Mouse (Mus musculus): ENCODE measurements at regions not wholly inside any gene's neighbourhood (a gene's known extent, or its start where the extent isn't known, plus 50 kb on each side); places are given as distances from the start of the nearest gene placed in this dataset.
A peak's percentile ranks its signal among the peaks of the same experiment; 100 is the strongest.

DNA sequence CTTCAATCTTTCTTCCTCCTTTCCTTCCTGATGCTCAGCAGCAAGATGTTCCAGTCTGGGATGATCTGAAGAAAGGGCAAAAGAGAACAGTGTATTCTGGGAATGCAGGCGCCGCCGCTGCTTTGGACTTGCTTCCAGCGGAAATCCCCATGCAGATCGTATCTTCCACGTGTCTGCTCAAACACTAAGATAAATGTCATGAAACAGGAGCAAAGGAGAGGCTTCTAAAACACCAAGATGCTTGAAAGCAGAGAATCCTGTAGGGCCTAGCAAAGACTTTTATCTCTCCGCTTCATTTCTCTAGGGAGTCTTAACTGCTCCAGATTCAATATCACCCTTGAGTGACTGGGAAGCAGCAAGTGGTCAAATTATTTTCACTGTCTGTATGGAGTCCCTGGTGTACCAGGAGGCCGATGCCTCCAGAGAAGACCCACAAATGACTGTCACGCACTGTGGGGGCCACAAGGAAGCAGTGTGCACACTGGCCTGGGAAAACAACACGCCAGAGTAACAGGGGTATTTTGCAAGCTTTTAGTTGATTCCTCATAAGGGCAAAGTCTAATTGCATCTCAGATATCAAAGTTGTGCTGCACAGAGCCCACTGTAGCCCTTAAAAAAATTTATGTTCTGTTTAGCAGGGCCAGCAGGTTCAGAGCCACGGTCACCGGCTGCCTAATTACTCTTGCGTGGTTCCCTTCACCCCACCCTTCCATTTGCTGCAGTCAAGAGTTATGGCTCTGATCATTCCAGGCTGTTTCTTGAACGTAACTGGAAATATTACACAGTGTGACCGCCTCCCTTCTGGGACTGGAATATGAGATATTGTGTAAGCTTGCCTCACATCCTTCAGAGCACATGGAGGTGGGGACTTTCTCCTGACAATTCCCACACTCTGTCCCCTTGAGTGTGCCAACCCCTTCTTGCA lies 161.7 kb downstream of the Gm10260 start:
- Histone ChIP-seq H3K4me1 (replicated peaks) (peaks cover 36% of the 10 kb centered on the region), H3K4me3 (no peak overlapping the region), H3K27ac (no peak overlapping the region), H3K27me3 (ENCODE audit: insufficient read depth, poor library complexity, severe bottlenecking) (no peaks in the 10 kb centered on the region), H3K36me3 (no peaks in the 10 kb centered on the region), H3K9me3 (peaks cover 6% of the 10 kb centered on the region; the same call in 1 of the 2 replicates)
- no peak for DNase-seq (ENCODE audit: low spot score)
- whole genome bisulfite sequencing = 85% methylated on average over 15 of the region's 15 CpGs

DNA sequence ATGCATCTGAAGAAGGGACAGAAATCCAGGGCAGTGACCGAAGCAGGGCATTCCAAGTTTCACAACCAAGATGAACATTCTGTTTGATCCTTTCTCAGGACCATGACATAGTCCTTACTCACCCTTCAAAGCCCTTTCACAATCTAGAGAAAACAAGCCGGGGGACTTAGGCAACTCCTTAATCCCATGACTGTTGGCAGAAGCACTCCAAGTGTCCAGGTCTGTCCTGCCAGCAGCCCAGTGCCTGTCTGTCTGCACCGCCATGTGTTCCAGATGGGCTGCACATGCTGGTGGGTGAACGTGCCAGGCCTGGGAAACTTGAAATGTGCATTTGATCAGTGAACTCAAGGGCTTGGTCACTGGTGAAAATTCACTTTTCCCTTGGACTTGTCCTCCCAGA lies 165.6 kb downstream of the Gm10260 start:
- Histone ChIP-seq H3K4me1 (replicated peaks) (peaks cover 7% of the 10 kb centered on the region), H3K9me3 (peaks cover 6% of the 10 kb centered on the region; the same call in 1 of the 2 replicates), H3K27me3 (ENCODE audit: insufficient read depth, poor library complexity, severe bottlenecking) (no peaks in the 10 kb centered on the region), H3K36me3 (no peaks in the 10 kb centered on the region), H3K4me3 (no peak overlapping the region), H3K27ac (no peak overlapping the region)
- DNase-seq (ENCODE audit: low spot score) = no peak
- WGBS = 87% methylated on average over 4 of the region's 4 CpGs

DNA sequence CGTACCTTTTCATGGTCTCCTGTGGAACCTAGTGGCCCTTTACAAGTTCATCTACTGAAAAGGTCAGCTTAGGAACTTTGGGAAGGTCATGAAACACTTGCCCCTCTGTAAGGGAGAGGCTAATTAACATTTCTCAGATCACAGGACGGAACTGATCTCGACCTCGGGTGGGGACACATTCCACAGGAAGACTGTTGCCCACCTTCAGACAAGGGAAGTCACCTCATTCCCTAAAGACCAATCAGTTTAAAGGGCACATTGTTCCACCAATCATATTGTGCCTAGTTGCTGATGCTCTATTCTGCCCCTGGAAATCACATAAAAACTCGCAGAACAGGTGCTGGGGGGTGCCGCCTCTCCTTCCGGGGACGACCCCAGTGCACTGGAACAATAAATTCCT lies 170.8 kb downstream of the Gm10260 start:
- Histone ChIP-seq H3K4me1 (replicated peaks) (peaks cover 16% of the 10 kb centered on the region; the same call in 1 of the 2 replicates), H3K27me3 (ENCODE audit: insufficient read depth, poor library complexity, severe bottlenecking) (no peaks in the 10 kb centered on the region; the same call in 1 of the 2 replicates), H3K27ac (no peak overlapping the region), H3K9me3 (peaks cover 4% of the 10 kb centered on the region; the same call in 1 of the 2 replicates), H3K4me3 (no peak overlapping the region), H3K36me3 (no peaks in the 10 kb centered on the region)
- DNase-seq (ENCODE audit: low spot score) = no peak
- WGBS = 74% methylated on average over 8 of the region's 8 CpGs

DNA sequence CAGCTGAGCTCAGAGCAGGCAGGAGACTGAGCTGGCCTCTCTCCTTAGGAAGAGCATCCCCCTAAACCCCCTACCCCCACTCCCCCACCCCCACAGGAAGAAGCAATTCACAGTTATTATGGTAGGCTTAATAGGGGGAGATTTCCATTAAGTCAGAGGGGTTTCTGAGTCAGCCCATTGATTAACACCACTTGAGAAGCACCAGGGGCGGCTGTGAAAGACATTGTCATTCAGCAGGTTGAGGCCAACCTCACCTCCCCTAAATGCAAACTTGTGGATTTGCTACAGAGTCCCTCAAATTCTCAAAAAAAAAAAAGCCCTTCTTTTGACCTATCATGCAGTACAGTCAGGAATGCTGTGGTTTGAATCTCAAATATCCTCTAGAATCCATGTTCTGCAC lies 172.3 kb downstream of the Gm10260 start:
- DNase-seq (ENCODE audit: low spot score) = no peak
- Histone ChIP-seq H3K4me1 (replicated peaks) (peaks cover 16% of the 10 kb centered on the region; the same call in 1 of the 2 replicates), H3K4me3 (no peak overlapping the region), H3K27me3 (ENCODE audit: insufficient read depth, poor library complexity, severe bottlenecking) (no peaks in the 10 kb centered on the region; the same call in 1 of the 2 replicates), H3K9me3 (peaks cover 4% of the 10 kb centered on the region; the same call in 1 of the 2 replicates), H3K27ac (peak overlapping the region; percentile 45; the same call in 1 of the 2 replicates), H3K36me3 (no peaks in the 10 kb centered on the region)
- 57% methylated on average over 1 of the region's 1 CpGs for WGBS

DNA sequence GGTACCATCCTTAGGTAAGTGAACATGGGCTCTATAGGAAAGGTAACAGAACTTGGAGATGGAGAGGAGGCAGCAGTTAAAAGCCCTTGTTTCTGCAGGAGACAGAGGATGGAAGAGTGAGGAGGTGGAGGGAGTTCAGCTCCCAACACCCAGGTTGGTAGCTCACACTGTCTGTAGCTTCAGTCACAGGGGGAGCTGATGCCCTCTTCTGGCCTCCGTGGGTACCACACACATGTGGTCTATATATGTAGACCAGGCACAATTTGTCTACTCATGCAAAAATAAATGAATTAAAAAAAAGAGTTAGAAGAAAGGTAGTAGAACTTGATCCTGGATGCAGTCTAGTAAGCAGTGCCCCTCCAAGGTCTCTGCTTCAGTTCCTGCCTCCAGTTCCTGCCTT lies 173.3 kb downstream of the Gm10260 start:
- no peak overlapping the region for H3K27ac ChIP-seq
- peaks cover 16% of the 10 kb centered on the region; the same call in 1 of the 2 replicates for H3K4me1 ChIP-seq (replicated peaks)
- no peaks in the 10 kb centered on the region; the same call in 1 of the 2 replicates for H3K27me3 ChIP-seq (ENCODE audit: insufficient read depth, poor library complexity, severe bottlenecking)
- DNase-seq (ENCODE audit: low spot score) = no peak
- H3K9me3 ChIP-seq = peaks cover 4% of the 10 kb centered on the region; the same call in 1 of the 2 replicates
- no peaks in the 10 kb centered on the region for H3K36me3 ChIP-seq
- no peak overlapping the region for H3K4me3 ChIP-seq
- WGBS = 88% methylated on average over 1 of the region's 1 CpGs

DNA sequence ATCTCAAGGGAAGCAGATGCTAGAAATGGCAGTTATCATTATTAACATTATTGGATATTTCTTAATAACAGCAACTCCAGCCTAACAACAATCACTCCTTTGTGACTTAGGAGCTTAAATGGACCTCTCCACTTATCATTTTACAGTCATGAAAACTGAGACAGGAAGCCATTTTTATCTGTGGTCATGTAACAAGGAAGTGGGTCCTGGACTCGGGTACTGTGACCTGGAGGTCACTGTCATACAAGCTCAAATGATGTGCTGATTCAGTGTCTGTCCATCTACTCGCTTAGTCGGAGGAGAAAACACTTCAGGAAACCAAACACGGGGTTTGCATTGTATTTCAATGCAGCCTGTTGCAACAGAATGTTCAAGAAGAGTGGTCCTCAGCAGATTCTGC lies 176.4 kb downstream of the Gm10260 start:
- Histone ChIP-seq H3K4me1 (replicated peaks) (peaks cover 31% of the 10 kb centered on the region), H3K27me3 (ENCODE audit: insufficient read depth, poor library complexity, severe bottlenecking) (no peaks in the 10 kb centered on the region; the same call in 1 of the 2 replicates), H3K4me3 (no peak overlapping the region), H3K36me3 (no peaks in the 10 kb centered on the region), H3K9me3 (peaks cover 4% of the 10 kb centered on the region; the same call in 1 of the 2 replicates), H3K27ac (no peak overlapping the region)
- DNase-seq (ENCODE audit: low spot score) = no peak
- 72% methylated on average over 4 of the region's 4 CpGs for WGBS

DNA sequence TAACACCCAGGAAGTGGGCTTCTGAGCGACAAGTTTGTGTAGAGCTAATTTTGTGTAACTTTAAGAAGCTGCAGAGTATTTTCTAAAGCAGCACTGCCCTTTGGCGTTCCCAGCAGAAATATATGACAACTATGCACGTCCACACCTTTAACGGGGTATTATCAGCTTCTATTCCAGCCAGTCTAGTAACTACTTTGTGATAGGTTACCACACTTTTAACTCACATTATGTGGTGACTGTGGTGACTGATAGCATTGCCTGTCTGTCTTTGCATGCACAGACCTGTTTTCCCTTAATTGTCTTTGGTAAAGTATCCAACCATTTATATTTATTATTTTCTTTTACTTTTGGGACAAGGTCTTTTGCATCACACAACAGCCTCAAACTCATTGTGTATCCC lies 179.1 kb downstream of the Gm10260 start:
- no peak for DNase-seq (ENCODE audit: low spot score)
- Histone ChIP-seq H3K4me3 (no peak overlapping the region), H3K36me3 (no peaks in the 10 kb centered on the region), H3K9me3 (no peaks in the 10 kb centered on the region), H3K27me3 (ENCODE audit: insufficient read depth, poor library complexity, severe bottlenecking) (no peaks in the 10 kb centered on the region; the same call in 1 of the 2 replicates), H3K4me1 (replicated peaks) (peaks cover 35% of the 10 kb centered on the region), H3K27ac (peak overlapping the region; percentile 45; the same call in 1 of the 2 replicates)
- 93% methylated on average over 4 of the region's 4 CpGs for WGBS

DNA sequence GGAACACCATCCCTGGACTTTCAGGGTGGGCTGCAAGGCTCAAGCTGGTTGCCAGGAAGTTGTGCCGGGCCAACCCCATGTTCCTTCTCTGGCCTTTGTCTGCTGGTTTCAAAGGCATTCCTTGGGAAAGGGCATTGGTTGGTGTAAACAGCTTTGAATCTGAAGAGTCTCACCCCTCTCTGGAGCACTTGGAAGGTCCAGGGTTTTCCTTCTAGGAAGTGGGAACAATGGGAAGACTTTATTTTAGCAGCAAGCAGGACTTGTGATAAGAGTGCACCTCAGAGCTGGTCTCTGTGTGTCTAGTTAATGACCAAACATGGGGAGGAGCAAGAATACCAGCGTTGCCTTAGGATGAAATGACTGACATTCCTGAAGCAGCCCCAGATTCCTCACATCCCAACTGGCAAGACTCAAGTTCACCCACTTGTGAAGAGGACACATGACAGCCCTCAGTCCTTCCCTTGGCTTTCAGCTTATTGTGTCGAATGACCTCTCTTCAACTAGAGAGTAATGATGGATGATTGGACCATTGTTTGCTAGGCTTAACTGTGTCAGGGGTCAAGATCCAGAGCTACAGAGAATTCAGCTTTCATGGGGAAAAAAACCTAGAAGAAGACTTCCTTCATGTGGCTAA lies 180.1 kb downstream of the Gm10260 start:
- 21% methylated on average over 3 of the region's 3 CpGs for WGBS
- Histone ChIP-seq H3K4me3 (no peak overlapping the region), H3K4me1 (replicated peaks) (peaks cover 35% of the 10 kb centered on the region), H3K9me3 (no peaks in the 10 kb centered on the region), H3K27me3 (ENCODE audit: insufficient read depth, poor library complexity, severe bottlenecking) (no peaks in the 10 kb centered on the region; the same call in 1 of the 2 replicates), H3K36me3 (no peaks in the 10 kb centered on the region), H3K27ac (peak overlapping the region; percentile 75)
- DNase-seq (ENCODE audit: low spot score) = peak; percentile 34

DNA sequence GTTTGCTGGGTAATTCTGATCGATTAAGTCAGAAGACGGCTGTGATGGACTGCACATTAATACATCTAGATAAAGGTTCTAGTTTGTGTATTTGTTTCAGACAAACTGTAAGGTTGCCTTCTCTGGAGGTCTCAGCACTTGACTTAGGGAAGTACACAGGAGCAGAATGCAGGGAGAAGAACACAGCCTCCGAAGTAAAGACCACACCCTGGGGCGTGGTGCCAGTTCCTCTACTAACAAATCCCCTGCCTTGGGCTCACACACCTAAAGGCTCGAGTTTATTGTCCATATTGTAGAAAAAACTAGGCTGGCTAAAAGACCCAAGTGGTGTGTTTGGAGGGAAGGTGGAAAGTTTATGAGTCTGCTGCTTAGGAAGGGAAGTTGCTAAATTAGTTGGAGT lies 181.8 kb downstream of the Gm10260 start:
- WGBS = 82% methylated on average over 5 of the region's 5 CpGs

DNA sequence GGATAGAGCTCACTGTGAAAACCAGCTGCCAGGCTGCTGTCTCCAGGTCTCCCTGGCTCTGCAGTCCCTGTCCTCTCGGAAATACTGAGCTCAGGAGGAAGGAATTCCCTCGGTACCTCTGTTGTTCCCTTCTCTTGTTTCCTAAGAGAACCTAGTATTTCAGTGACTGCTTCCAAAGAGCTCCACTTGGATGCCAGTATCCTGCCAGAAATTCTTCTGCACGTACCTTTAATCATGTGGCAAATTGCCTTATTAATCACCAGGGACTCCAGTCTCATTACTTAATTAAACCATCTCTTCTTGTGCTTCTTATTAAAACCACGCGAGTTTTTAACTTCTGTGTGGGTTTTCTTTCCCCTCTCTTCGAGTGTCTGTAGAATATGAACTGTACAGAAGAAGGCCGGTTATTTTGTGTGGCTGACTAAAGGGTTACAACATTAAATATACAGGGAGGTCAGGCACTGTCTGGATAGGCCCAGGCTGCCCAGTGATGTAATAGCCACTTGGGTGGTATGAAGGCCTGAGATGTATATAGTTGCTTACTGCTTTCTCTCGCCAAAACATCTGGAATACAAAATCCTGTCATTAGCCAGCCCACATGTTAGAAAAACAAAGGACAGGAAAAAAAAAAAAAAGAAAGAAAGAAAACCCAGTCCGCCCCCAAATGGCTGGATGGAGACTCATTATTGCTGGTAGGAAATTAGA lies 183.2 kb downstream of the Gm10260 start:
- Histone ChIP-seq H3K27ac (no peak overlapping the region), H3K36me3 (no peaks in the 10 kb centered on the region), H3K4me1 (replicated peaks) (peaks cover 65% of the 10 kb centered on the region), H3K4me3 (no peak overlapping the region), H3K9me3 (no peaks in the 10 kb centered on the region), H3K27me3 (ENCODE audit: insufficient read depth, poor library complexity, severe bottlenecking) (no peaks in the 10 kb centered on the region; the same call in 1 of the 2 replicates)
- 69% methylated on average over 9 of the region's 9 CpGs for WGBS
- no peak for DNase-seq (ENCODE audit: low spot score)

More for the DNA sequence above, 181.8 kb downstream of the Gm10260 start:
- Histone ChIP-seq H3K36me3 (no peaks in the 10 kb centered on the region), H3K27ac (no peak overlapping the region), H3K9me3 (no peaks in the 10 kb centered on the region), H3K27me3 (ENCODE audit: insufficient read depth, poor library complexity, severe bottlenecking) (no peaks in the 10 kb centered on the region; the same call in 1 of the 2 replicates), H3K4me3 (no peak overlapping the region), H3K4me1 (replicated peaks) (peaks cover 52% of the 10 kb centered on the region)
- no peak for DNase-seq (ENCODE audit: low spot score)

DNA sequence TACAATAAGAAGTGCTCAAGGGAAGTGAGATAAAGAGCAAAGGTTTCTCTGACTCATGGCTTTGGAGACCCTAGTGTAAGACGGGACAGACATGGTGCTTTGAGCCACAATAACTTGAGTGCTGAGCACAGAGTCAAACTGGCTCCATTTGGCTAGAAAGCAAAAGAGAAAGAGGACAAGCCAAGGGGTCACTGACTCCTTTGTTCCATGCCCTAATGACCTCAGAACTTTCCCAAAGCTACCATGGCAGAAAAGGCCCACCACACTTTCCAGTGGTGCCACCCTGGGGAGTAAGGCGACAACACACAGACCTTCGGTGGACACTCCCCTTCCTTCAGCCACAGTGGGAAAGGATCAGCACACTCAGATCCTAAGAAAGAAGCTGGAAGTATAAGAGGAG lies 186.8 kb downstream of the Gm10260 start:
- 17% methylated on average over 3 of the region's 3 CpGs for WGBS
- peak overlapping the region; percentile 73; the same call in 1 of the 2 replicates for H3K27ac ChIP-seq
- H3K4me3 ChIP-seq = no peak overlapping the region
- H3K36me3 ChIP-seq = no peaks in the 10 kb centered on the region
- H3K27me3 ChIP-seq (ENCODE audit: insufficient read depth, poor library complexity, severe bottlenecking) = no peaks in the 10 kb centered on the region; the same call in 1 of the 2 replicates
- H3K4me1 ChIP-seq (replicated peaks) = peaks cover 46% of the 10 kb centered on the region
- no peaks in the 10 kb centered on the region for H3K9me3 ChIP-seq
- DNase-seq (ENCODE audit: low spot score) = peak; percentile 20

DNA sequence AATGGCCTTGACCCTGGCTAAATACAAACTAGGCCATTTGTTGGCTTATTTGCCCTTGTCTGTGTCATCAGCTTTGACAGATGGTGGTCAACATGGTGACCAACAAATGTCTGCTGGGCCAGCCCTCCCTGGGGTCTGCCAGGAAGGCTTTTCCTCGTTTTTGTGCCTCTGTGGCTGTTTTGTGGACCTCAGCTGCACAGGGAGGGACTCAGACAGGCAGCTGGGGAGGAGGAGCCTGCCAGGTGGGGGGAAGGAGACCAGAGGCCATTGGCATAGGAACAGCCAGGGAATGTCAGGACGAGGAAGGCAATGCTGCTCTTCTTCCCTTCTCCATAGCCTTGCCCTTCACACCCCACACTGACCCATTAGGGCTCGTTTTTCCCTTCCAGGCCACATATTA lies 188.1 kb downstream of the Gm10260 start:
- peak overlapping the region; percentile 62 for H3K27ac ChIP-seq
- no peak overlapping the region for H3K4me3 ChIP-seq
- H3K27me3 ChIP-seq (ENCODE audit: insufficient read depth, poor library complexity, severe bottlenecking) = no peaks in the 10 kb centered on the region; the same call in 1 of the 2 replicates
- WGBS = 52% methylated on average over 3 of the region's 3 CpGs
- H3K9me3 ChIP-seq = no peaks in the 10 kb centered on the region
- peak; percentile 52 for DNase-seq (ENCODE audit: low spot score)
- H3K4me1 ChIP-seq (replicated peaks) = peaks cover 42% of the 10 kb centered on the region
- H3K36me3 ChIP-seq = no peaks in the 10 kb centered on the region
